Mouse (Mus musculus): ENCODE results near the gene Wdr62.
A peak's percentile ranks its signal among the peaks of the same experiment; 100 is the strongest.

Gene Wdr62

GRCm38 (mm10) chr7:30300914-30301313 is 20.7 kb upstream of the Wdr62 start:
- no peak for DNase-seq

DNA sequence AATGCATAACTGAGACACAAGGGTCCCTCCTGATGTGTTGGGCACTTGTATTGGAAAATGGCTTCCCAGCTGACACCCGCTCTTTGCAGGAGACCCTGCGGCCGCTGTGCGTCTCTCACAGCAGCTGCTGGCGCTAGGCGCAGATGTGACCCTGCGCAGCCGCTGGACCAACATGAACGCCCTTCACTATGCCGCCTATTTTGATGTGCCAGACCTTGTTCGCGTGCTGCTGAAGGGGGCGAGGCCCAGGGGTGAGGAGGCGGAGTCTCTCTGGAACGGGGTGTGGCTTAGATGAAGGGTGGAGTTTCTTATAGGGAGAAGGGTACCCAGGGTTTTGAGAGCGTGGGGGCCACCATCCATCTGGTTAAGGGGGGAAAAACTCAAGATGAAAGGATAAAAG is 17.0 kb upstream of the Wdr62 start:
- DNase-seq, result no peak

GRCm38 (mm10) chr7:30296816-30297215 is 16.6 kb upstream of the Wdr62 start:
- DNase-seq, result no peak

- no peak for DNase-seq
These were observed 14.9 kb upstream of the Wdr62 start for GRCm38 (mm10) chr7:30295103-30295502.

- DNase-seq, result no peak
These were observed 14.1 kb upstream of the Wdr62 start for GRCm38 (mm10) chr7:30294296-30294695.

DNA sequence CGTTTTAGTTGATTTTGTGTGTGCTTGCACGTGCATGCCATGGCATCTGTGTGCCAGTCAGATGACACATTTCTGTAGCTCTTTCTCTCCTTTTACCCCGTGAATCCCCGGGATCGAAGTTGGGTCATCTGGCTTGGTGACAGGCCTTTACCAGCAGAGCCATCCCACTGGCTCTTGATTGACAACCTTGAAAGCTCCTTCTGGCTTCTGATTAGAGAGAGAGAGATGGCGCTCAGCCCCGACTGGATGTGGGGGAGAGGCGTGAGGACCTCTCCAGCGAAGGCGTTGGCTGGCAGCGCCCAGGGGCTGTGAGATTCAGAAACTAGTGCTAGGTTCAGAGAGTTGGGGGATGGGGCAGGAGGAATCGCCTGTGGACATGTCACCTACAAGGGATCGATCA is 13.6 kb upstream of the Wdr62 start:
- DNase-seq, result no peak

DNA sequence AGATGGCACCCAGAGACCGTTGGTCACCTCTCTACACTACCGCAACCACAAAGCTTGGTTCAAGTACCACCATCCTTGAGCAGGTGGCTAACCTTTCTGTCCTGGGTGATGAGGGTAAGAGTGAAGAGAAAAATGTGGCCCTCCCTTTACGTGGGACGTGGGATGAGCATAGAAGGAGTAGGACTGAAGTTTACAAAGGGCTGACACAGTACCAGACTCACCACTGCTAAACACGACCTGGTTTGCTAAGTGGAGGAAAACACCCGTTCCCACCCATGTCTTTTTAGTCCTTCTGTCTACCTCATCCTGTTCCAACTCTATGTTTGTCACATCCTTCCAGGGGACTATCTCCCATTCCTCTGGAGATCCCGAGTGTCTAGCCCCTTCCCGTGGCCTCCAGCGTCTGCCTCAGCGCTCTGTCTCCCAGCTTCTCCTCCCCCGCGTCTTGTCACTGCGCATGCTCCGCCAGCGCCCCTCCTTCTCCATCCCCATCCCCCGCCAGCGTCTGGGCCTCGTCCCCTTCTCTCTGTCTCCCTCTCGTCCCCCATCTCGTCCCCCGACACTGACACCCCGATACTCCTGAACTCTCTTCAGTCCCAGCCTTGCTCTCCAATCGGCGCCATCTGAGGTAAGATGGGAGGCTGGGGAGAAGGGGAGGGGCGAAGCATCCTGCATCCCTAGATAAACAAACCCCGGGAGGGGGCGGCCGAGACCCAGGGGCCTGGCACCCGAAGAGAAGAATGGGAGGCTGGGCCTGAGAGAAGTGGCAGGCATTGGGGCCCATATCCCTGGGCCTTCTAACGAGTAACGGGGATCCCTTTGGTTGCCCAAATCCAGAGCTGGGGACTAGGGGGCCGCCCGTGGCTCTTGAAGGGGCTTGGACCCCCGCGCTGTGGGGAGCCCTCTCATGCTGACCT is 11.3 kb upstream of the Wdr62 start, which contains the start of gene Clip3:
TSS of gene Clip3 (plus strand) at position 514 of the 917 bp plus-strand sequence.
- no peak for DNase-seq

- no peak for DNase-seq
These were observed 9.6 kb upstream of the Wdr62 start for GRCm38 (mm10) chr7:30289714-30290399.

DNA sequence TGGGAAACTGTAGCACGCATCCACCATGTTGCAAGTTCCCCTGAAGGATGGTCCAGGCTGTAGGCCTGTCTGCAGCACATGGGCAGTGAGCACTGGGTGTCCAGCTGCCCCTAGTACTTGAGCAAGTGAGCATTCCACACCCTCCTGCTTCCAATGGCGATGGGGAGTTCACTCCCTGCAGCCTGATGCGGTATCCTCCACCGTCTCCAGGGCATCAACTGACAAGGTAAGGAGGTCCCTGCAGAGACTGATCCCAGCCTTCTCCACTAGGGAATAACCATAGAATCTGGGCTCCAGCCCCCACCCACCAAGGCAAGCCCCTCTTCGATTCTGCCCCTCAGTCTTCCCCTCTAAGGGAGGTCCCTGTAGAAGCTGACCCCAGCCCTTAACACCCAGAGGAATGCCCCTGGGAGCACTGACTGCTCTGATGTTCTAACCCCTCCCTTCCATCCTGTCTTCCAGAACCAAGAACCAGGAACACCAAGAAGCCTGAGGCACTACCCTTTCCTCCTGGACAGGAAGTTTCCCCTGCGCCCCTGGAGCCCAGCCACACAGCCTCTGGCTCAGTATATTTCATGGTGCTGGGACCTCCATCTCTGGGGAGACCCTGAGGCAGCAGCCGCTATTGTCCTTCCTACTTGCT is 9.0 kb upstream of the Wdr62 start:
- DNase-seq, result no peak

GRCm38 (mm10) chr7:30288046-30288445 is 7.8 kb upstream of the Wdr62 start:
- no peak for DNase-seq

- no peak for DNase-seq
These were observed 6.6 kb upstream of the Wdr62 start for GRCm38 (mm10) chr7:30286701-30287410.

GRCm38 (mm10) chr7:30282740-30283139 is 2.5 kb upstream of the Wdr62 start:
- no peak for DNase-seq

DNA sequence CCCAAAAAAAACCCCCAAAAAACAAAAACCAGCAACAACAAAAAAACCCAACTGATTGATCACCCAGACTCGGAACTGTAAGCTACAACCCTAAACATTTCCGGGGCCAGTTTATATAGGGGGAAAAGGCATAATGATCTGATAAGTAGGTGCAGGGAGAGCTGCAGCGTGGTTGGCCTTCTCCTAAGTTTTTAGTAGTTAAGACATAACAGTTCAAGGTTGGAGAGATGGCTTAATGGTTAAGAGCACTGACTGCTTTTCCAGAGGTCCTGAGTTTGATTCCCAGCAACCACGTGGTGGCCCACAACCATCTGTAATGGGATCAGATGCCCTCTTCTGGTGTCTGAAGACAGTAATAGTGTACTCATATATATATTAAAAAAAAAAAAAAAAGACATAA is 1.3 kb upstream of the Wdr62 start:
- no peak for DNase-seq

DNA sequence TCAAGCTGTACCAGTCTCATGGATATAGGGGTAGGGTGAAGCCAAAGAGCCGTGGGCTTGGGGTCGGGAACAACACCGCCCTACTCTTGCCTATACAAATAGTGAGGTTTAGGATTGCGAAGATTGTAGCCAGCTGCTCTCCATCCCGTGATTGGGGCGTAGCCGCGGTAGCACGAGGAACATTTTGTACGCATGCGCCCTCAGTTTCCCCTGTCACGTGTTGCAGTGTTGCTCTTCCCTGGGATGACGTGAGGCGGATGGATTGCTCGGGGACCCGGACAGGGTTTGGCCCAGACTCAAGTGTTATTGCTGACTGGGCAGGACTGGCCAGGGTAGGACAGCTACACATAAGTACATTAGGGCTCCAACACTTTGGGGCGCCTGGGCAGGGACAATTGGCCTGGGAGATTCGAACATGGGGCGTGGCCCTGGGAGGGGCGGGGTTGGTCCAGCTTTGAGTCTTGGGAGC is 485 bp upstream of the Wdr62 start:
- DNase-seq, result peak; percentile 85 to 87

DNA sequence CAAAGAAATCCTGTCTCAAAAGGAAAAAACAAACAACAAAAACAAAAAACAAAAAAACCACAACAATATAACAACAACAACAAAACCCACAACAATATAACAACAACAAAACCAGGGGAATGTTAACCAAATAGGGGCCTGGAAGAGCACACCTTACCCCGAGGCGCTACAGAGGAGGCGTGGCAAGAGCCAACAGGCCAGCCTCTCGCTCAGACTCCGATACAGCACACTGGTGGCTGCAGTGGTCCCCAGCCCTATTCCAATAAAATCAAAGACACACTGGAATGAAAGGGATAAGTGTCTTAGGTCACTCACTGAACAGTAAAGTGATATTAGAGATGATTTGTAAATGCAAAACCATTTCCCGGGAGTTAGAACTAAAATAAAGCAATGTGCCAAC is 683 bp downstream of the Wdr62 start:
- DNase-seq, result no peak

- DNase-seq, result no peak
These were observed 1.3 kb downstream of the Wdr62 start for GRCm38 (mm10) chr7:30278911-30279310.

DNA sequence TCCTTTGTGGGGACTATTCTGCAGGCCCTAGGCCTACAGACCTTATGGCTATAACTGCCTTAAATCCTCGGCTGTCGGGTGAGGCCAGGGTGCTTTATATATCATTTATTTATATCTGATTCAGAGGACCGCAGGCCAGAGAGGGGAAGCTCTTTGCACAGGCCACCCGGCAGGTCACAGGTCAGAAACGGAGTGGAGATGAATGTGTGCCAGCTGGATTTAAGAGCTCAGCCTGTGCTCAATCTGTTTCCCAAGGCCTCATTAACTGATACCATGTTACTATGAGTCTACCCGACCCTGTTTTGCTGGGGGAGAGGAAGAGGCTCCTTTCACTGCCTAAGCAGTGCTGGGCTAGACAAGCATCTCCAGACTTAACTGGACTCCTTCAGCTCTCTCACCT is 5.8 kb downstream of the Wdr62 start:
- no peak for DNase-seq

GRCm38 (mm10) chr7:30269641-30270040 is 10.6 kb downstream of the Wdr62 start:
- DNase-seq, result no peak

DNA sequence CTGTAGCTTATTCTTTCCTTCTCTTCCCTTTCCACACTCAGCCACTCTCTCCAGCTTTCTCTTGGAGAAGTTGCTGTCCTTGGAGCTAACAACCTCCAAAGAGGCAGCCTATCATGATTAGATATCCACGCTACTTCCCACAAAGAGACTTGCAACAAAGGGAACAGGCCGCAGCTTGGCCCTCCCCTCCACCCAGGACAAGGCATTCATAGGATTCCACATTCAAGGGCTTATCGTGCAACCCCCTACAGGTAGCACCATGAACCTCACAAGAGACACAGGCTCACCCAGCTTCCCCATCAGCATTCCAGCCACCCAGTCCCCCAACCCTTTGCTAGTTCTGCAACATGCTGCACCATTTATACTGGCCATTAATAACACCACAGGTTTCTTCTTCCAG is 13.4 kb downstream of the Wdr62 start:
- DNase-seq, result no peak

GRCm38 (mm10) chr7:30265935-30266334 is 14.3 kb downstream of the Wdr62 start:
- no peak for DNase-seq

DNA sequence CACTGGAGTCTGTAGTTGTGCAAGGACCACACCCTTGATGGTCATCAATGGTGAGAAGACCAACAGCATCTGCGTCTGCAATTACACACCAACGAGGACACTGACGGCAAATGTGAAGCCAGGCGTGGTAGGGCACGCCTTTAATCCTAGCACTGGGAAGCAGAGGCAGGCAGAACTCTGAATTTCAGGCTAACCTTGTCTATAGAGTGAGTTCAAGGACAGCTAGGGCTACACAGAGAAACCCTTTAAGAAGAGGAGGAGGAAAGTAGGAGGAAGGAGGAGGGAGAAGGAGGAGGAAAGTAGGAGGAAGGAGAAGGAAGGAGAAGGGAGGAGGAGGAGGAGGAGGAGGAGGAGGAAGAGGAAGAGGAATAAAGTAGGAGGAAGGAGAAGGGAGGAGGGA is 14.7 kb downstream of the Wdr62 start:
- no peak for DNase-seq

GRCm38 (mm10) chr7:30265041-30265440 is 15.2 kb downstream of the Wdr62 start:
- DNase-seq, result no peak
